In genomic region chr7:112222733-112223524, GRCm38 (mm10) we compare ENCODE assay signal across 13 mouse cellular contexts. TPM values are rescaled to one million over a fixed set of nuclear protein-coding genes. Genes with fewer than 3 reads are reported as not detected.
DNase-seq lines count a peak whose midpoint lies in the region; ATAC-seq lines count a peak whose summit lies in the region.
"Had no signal": no experiment of that assay in that cellular context is flagged by ENCODE, and none has a peak within 500 bp of the region (broad histone marks: within the 10 kb centered on the region; RNA-seq: fewer than 3 reads in every experiment).

No protein-coding gene starts in this region.

- intact Hi-C loops in heart, postnatal 25 days (cut with DNase I), result loop anchor here (2.0 kb wide), 1 partner anchor 16 kb away; no protein-coding TSS in a partner anchor

- peak; percentile 95 for DNase-seq in heart, adult 11 months
- no peak for DNase-seq in heart, postnatal 25 days (ENCODE audit: low spot score)
- DNase-seq in ovary, adult 18-20 months (ENCODE audit: low spot score), result peak; percentile 30
- DNase-seq in ovary, postnatal 36 days (ENCODE audit: low spot score), result no peak
- peak; percentile 81 for DNase-seq in right cerebral cortex, postnatal 25 days
- no peak for DNase-seq in adrenal gland, postnatal 36 days

- no peaks in the 10 kb centered on the region for H3K9me3 ChIP-seq in heart, embryonic 15.5 days (replicated peaks)
- H3K9me3 ChIP-seq: embryonic facial prominence, embryonic 10.5 days; hindbrain, embryonic 13.5 days; limb, embryonic 13.5 days had no signal

- H3K9ac ChIP-seq in heart, embryonic 15.5 days, result 0 out of 2 replicates have a peak overlapping the region, but pooled peaks have one; percentile 3
- H3K9ac ChIP-seq: forebrain, embryonic 12.5 days; hindbrain, embryonic 13.5 days; limb, embryonic 13.5 days had no signal

- peak overlapping the region; percentile 7; the same call in 1 of the 2 replicates for H3K4me2 ChIP-seq in heart, embryonic 15.5 days
- H3K4me2 ChIP-seq: forebrain, embryonic 12.5 days; hindbrain, embryonic 13.5 days; limb, embryonic 13.5 days had no signal

- WGBS in heart, embryonic 15.5 days, result 20% methylated on average over 7 of the region's 7 CpGs

- no peaks in the 10 kb centered on the region for H3K27me3 ChIP-seq in heart, embryonic 15.5 days

- no peak overlapping the region for H3K4me3 ChIP-seq in heart, embryonic 15.5 days
- H3K4me3 ChIP-seq: embryonic facial prominence, embryonic 10.5 days; forebrain, embryonic 12.5 days; hindbrain, embryonic 13.5 days; limb, embryonic 13.5 days had no signal

- ATAC-seq in heart, embryonic 15.5 days (replicated peaks; ENCODE audit: insufficient number of reproducible peaks, insufficient read depth, low FRiP score, low read depth), result no peak; the same call in 1 of the 2 replicates

- no peaks in the 10 kb centered on the region for H3K36me3 ChIP-seq in heart, embryonic 15.5 days
- H3K36me3 ChIP-seq: embryonic facial prominence, embryonic 10.5 days; forebrain, embryonic 12.5 days; hindbrain, embryonic 13.5 days; limb, embryonic 13.5 days had no signal

- H3K4me1 ChIP-seq in heart, embryonic 15.5 days (replicated peaks), result peaks cover 48% of the 10 kb centered on the region

- peak overlapping the region; percentile 86 for H3K27ac ChIP-seq in heart, embryonic 15.5 days
- H3K27ac ChIP-seq: embryonic facial prominence, embryonic 10.5 days; forebrain, embryonic 12.5 days; hindbrain, embryonic 13.5 days; limb, embryonic 13.5 days; stomach, postnatal 0 days had no signal

RNA-seq across cellular contexts. Expression of gene Mical2, which starts 2.7 kb away (rescaled TPM):
- total RNA-seq in heart, postnatal 25 days (2021), result 100 to 1,000 TPM in 1 of 2 experiments, 10 to 100 TPM in 1; 93.4 to 103 TPM
- 132 and 134 TPM in 2 replicates for polyA plus RNA-seq in heart, embryonic 15.5 days (2015; fragmentation: Nextera tagmentation; extraction: Ambion mirVana)
- 10 to 100 TPM in 1 of 2 experiments, 1 to 10 TPM in 1; 8.5 to 19.7 TPM for total RNA-seq in adrenal gland, postnatal 36 days (2021)
- total RNA-seq: CH12.LX had no signal

Comparison
In these comparisons a context has a peak if more than half of its experiments do, and no peak if none do; other contexts are left out.
1. DNase-seq: peak in heart, adult 11 months (single experiment), ovary, adult 18-20 months (single experiment) and right cerebral cortex, postnatal 25 days (single experiment); none in heart, postnatal 25 days (single experiment), ovary, postnatal 36 days (single experiment) and adrenal gland, postnatal 36 days (0 of 2).
2. RNA of gene Mical2, which starts 2.7 kb away (total RNA-seq): 93.4 to 103 TPM in heart, postnatal 25 days; 8.5 to 19.7 TPM in adrenal gland, postnatal 36 days; every median in the first group is over 4 times any median in the second.